Mouse (Mus musculus) neural tube, embryonic 10.5 days (tissue): ENCODE measurements around the gene Hist1h2ao.
"Not testable (repeated sequence)": the region's sequence is repeated elsewhere in the genome, so short reads cannot be mapped to it uniquely, and the experiment has no call there.

Experiments
- DNase-seq: peaks from one replicate; pipeline ENCODE4 v3.0.0-alpha.2; 2017; ENCODE audit warnings: low spot score; ENCODE audit errors: extremely low spot score

Hist1h2ao gene

GRCm38 (mm10) chr13:21811074-21811473 is 809 bp downstream of the Hist1h2ao start:
- not testable (repeated sequence) for DNase-seq

GRCm38 (mm10) chr13:21811539-21811938 is 1.3 kb downstream of the Hist1h2ao start, which contains the start of gene Hist1h4m:
Gene Hist1h4m, plus strand, starts transcription at chr13:21811746.
- not testable (repeated sequence) for DNase-seq

GRCm38 (mm10) chr13:21812092-21812491 is 1.8 kb downstream of the Hist1h2ao start:
- not testable (repeated sequence) for DNase-seq

GRCm38 (mm10) chr13:21820082-21820890 is 10.0 kb downstream of the Hist1h2ao start:
- DNase-seq: not testable (repeated sequence)

GRCm38 (mm10) chr13:21828511-21828910 is 18.2 kb downstream of the Hist1h2ao start:
- DNase-seq: peak; percentile 4

- DNase-seq: peak; percentile 15
Measured at GRCm38 (mm10) chr13:21830344-21830743, 20.1 kb downstream of the Hist1h2ao start.

DNA sequence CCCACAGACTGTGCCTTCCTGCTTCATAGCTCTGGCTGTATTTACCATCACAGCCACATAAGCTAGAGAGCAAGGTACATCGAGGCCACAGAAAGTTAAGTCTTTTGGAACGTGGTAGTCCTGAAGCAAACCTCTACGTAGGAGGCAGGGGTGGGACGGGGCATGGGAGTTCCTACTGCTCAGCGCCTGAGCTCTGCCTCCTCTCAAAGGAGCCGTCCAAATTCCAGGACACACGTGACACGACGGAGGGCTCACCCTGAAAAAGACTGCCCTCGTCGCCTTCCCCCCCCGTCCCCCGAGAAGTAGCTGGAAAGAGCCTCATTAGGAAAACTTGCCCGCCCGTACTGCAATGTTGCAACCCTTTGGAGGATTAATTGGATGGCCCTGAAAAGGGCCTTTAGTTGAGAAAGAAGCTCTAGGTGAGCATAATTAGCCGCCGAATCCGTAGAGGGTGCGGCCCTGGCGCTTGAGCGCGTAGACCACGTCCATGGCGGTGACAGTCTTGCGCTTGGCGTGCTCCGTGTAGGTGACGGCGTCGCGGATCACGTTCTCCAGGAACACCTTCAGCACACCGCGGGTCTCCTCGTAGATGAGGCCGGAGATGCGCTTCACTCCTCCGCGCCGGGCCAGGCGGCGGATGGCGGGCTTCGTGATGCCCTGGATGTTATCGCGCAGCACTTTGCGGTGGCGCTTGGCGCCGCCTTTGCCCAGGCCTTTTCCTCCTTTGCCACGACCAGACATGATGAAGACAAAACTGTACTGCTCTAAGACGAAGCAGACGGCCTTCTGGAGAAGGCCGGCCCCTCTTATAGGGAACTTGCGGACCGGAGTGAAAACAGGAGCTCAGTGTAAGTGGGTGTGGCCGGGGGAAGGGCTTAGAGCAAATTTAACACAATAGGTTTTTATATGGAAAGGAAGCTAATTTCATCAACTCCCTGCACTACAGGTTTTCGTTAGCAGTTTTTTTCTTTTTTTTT is 21.4 kb downstream of the Hist1h2ao start, which contains the start of gene Hist1h4n:
Gene Hist1h4n, minus strand, starts transcription at position 779 of the 977 bp plus-strand sequence.
- not testable (repeated sequence) for DNase-seq

- DNase-seq: not testable (repeated sequence)
Measured at GRCm38 (mm10) chr13:21833461-21833860, 23.2 kb downstream of the Hist1h2ao start, which contains the start of the genes Hist1h2ap and Hist1h2br. Gene Hist1h2ap, minus strand, starts transcription at chr13:21833507. Gene Hist1h2br, plus strand, starts transcription at chr13:21833743.

DNA sequence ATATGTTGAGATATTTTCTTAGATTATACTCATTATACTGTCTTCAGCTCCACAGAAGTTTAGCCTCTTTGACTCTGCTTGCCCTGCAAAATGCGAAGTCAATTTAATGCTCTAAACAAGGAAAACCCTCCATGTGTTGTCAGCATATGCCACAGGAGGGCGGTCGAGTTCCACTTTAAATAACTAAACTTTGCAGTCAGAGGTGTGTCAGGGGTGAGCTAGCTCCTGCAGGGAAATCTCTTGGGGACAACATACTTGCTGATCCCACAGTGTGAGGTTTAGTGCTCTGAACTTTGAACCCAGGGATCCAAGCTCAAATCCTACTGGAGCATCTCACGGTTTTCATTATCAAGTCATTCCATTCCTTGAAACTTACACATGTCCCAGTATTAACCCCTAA is 30.2 kb downstream of the Hist1h2ao start:
- DNase-seq: not testable (repeated sequence)

DNA sequence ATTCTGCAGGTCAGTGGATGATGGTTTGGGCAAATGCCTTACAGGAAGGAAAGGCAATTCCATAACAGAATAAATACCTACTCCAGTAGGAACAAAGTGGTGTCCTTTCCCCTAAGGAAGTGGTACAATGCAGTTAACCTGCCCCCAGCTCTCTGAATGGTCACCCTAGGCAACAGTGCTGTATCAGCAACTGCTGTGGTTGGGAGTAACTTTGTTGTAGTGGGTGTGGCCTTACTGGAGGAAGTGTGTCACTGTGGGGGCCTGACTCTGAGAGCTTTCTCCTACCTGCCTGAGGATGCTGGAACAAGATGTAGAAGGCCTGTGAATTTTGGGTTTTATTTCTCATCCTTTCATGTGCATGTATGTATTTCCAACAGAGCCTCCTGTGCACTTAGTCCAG is 36.1 kb downstream of the Hist1h2ao start:
- not testable (repeated sequence) for DNase-seq

GRCm38 (mm10) chr13:21847883-21848282 is 37.6 kb downstream of the Hist1h2ao start:
- DNase-seq: peak; percentile 29

GRCm38 (mm10) chr13:21850696-21851095 is 40.4 kb downstream of the Hist1h2ao start:
- DNase-seq: not testable (repeated sequence)

- DNase-seq: no peak
Measured at GRCm38 (mm10) chr13:21852215-21852945, 42.1 kb downstream of the Hist1h2ao start.

DNA sequence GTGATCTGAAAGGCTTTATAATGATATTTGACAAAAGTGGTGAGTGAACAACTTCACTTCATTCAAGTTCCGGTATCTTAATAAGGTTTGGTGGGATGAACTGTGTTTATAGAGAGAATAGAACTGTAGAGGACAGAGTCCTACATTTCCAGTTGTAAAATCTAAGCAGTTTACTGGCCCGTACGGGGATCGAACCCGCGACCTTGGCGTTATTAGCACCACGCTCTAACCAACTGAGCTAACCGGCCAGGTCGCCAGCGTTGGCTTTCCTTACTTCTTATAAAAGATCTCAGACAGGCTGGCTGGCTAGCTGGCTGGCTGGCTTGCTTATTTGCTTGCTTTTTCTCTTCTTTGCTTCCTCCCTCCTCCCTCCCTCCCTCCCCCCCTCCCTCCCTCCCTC is 44.9 kb downstream of the Hist1h2ao start:
- DNase-seq: peak; percentile 92

DNA sequence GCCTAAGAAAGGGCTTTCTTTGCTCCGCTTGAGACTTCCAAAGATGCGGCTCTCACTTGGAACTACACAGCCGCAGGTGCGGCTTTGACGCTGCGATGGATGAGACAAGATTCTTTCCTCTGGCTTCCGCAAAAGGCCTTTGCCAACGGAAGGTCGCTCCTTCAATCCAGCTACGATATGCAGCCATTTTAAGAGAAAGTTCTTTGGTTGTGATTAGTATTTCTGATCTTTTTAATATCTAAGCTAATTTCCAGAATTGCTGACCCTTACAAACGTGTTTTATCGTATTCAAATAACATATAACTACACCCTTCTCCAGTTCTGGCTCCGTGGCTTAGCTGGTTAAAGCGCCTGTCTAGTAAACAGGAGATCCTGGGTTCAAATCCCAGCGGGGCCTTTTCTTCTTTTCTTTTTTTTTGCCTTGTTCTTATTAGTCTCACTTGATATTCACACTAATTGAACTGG is 45.5 kb downstream of the Hist1h2ao start:
- DNase-seq: peak; percentile 54
